Mouse (Mus musculus) kidney, adult 11 months (tissue): ENCODE results near the gene Olfr153.
"Not testable (repeated sequence)": the region's sequence is repeated elsewhere in the genome, so short reads cannot be mapped to it uniquely, and the experiment has no call there.

ENCODE experiments used
- DNase-seq: peaks from one replicate; pipeline ENCODE4 v3.0.0; 2022

The Olfr153 gene

GRCm38 (mm10) chr2:87531496-87531895, at the start of gene Olfr153:
Gene Olfr153, plus strand, starts transcription at chr2:87531796.
- no peak for DNase-seq

DNA sequence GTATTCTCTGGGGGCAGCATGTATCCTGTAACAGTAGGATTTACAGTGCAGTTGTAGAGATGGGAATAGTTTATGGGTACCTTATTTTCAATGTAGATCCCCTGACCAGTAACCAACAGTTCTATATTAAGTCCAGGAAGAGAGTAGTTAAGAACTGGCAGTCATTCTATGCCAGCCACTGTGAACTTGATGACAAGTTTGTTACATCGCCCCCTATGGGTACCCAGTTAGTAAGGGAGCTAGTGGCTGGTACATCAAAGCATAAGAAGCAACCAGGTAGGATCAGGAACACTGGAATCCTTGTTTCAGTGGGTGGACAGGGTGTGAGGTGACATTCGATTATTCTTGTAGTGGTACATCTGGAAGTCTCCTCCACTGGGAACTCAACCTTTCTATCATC, 49.3 kb upstream of the Olfr153 start:
- no peak for DNase-seq

GRCm38 (mm10) chr2:87496993-87497392, 34.6 kb upstream of the Olfr153 start, which contains the start of gene Pramel7:
Gene Pramel7, minus strand, starts transcription at chr2:87497093.
- not testable (repeated sequence) for DNase-seq

GRCm38 (mm10) chr2:87506265-87506664, 25.3 kb upstream of the Olfr153 start, which contains the start of gene Pramel6:
Gene Pramel6, plus strand, starts transcription at chr2:87506565.
- no peak for DNase-seq

DNA sequence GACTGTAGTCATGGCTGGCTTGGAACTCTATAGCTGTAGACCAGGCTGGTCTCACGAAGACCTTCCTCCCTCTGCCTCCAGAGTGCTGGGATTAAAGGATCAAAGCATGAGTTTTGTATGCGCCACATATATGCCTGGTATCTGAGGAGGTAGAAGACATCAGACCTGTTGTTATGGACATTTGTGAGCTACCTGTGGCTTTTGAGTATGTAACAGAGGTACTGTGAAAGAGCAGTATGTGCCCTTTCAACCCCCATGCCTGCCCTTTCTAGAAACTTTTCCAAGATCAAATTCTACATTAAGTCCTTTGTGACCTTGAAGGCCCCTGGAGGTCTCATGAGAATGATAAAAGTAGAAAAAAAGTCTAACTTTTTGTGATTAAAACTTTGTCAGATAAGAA, 16.6 kb upstream of the Olfr153 start:
- no peak for DNase-seq

DNA sequence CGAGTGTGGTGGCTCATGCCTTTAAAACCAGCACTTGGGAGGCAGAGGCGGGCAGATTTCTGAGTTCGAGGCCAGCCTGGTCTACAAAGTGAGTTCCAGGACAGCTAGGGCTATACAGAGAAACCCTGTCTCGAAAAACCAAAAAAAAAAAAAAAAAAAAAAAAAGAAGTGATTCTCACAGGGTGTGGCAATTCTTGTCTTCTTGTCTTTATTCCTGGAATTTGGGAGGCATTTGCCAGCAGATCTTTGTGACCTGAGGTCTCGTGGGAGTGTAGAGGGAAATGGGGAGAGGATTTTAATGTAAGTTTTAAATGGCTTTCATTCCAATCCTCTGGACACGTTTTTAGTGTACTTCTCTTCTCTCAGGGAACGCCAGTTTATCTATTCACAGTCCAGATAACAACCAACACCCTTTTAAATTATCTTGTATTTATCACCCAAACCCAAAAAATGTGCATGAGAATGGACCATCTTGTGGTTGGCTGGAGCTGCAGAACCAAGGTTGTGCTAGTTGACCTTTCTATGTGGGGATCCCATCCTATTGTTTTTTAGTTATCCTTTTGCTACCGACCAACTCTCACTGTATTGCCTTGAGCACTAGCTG, 16.0 kb upstream of the Olfr153 start:
- DNase-seq, result no peak

GRCm38 (mm10) chr2:87516581-87516980, 15.0 kb upstream of the Olfr153 start:
- no peak for DNase-seq

- DNase-seq, result no peak
Measured at GRCm38 (mm10) chr2:87520651-87521050, 10.9 kb upstream of the Olfr153 start.

DNA sequence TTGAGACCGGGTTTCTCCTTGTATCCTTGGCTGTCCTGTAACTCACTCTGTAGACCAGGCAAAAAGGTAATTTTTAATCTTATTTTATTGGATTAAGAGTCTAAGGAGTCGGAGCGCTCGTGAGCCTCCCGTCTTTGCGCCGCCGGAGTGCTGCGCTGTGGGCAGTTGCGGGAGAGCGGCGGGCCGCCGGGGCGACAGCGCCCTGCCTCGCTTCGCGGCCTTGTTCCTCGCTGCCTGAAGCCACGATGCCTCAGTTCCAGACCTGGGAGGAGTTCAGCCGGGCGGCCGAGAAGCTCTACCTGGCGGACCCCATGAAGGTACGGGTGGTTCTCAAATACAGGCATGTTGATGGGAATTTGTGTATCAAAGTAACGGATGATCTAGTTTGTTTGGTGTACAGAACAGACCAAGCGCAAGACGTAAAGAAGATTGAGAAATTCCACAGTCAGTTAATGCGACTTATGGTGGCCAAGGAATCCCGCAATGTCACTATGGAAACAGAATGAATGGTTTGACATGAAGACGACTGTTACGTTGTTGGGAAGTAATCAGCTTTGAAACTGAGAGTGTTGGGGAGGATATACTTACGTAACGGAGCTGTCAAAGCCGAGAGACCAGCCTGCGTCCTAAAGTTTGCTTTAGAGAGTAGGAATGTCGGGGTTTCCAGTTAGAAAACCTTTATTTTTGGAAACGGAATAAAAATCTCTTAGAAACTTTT, 5.5 kb upstream of the Olfr153 start:
- not testable (repeated sequence) for DNase-seq

GRCm38 (mm10) chr2:87534826-87535225, 3.2 kb downstream of the Olfr153 start:
- DNase-seq, result no peak

- no peak for DNase-seq
Measured at GRCm38 (mm10) chr2:87545442-87545841, 13.8 kb downstream of the Olfr153 start, which contains the start of gene Olfr1128. Gene Olfr1128, minus strand, starts transcription at chr2:87545542.

DNA sequence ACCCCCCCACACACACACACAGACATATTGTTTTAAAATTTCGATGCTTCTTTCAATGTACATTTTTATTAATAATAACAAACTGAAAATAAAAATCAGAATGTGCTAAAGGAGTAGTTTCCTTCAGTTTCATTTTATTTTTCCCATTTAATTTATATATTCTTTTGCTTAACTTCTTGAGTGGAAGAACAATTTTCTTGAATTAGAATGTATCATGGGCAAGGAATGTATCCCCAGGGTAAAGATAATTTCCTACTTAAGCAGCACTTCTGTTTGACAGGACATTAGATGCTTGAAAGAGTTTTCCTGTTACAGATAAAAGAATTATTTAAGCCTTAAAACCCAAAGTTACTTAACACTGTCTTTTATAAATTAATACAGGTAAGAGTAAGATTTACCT, 42.0 kb downstream of the Olfr153 start, which contains the start of gene Olfr1129:
Gene Olfr1129, plus strand, starts transcription at position 301 of the 400 bp plus-strand sequence.
- not testable (repeated sequence) for DNase-seq
